Mouse (Mus musculus) CH12.LX (cell line): ENCODE results near the gene Dapk2. TPM values are rescaled to one million over a fixed set of nuclear protein-coding genes. Genes with fewer than 3 reads are reported as not detected.

Source experiments
- DNase-seq: peaks from one replicate; pipeline ENCODE4 v3.0.0-alpha.2; 2013; ENCODE audit errors: extremely low read depth
- H3K27ac ChIP-seq: 2 replicates; pipeline ENCODE4 v1.5.1; 2012; ENCODE audit warnings: low read depth, mild to moderate bottlenecking, control low read depth, moderate library complexity; ENCODE audit not compliant: insufficient read depth
- H3K27me3 ChIP-seq: replicated peaks from 2 replicates; pipeline ENCODE3; 2012; ENCODE audit warnings: inconsistent platforms
- H3K36me3 ChIP-seq, 2 experiments: replicated peaks in 1 of 2; 2 replicates each; pipeline versions ENCODE3 to v1.6.1; 2012; ENCODE audit warnings: inconsistent platforms in 1 of 2, low read length in 1 of 2, mild to moderate bottlenecking in 1 of 2, mixed read lengths in 1 of 2, moderate library complexity in 1 of 2; ENCODE audit not compliant: control insufficient read depth in 1 of 2, insufficient read depth in 1 of 2
- H3K4me1 ChIP-seq, 2 experiments: 2 replicates each; pipeline ENCODE4 v1.6.1; 2012; ENCODE audit warnings: inconsistent platforms in 1 of 2, moderate library complexity in 1 of 2; ENCODE audit not compliant: insufficient read depth in 2 of 2, control insufficient read depth in 1 of 2
- H3K4me2 ChIP-seq: 2 replicates; pipeline ENCODE4 v1.6.1; 2012; ENCODE audit warnings: low read depth, mild to moderate bottlenecking, control low read depth; ENCODE audit not compliant: poor library complexity, insufficient read depth, severe bottlenecking
- H3K4me3 ChIP-seq, 3 experiments: fragments of 150-350 bp in 1 of 3; sonication (generic) in 1 of 3; replicated peaks in 1 of 3; 2 replicates each; pipeline versions ENCODE3 to v1.5.1; 2011 to 2012; ENCODE audit warnings: low read depth in 2 of 3, low read length in 2 of 3, mild to moderate bottlenecking in 2 of 3, moderate library complexity in 2 of 3, control low read depth in 1 of 3, improper control_type of control experiment in 1 of 3, inconsistent platforms in 1 of 3, mixed read lengths in 1 of 3; ENCODE audit not compliant: poor library complexity in 1 of 3
- H3K79me2 ChIP-seq: replicated peaks from 2 replicates; pipeline ENCODE4 v1.6.1; 2012; ENCODE audit warnings: mild to moderate bottlenecking, moderate library complexity; ENCODE audit not compliant: control insufficient read depth, poor library complexity, insufficient read depth, severe bottlenecking; ENCODE audit errors: extremely low read depth
- H3K9ac ChIP-seq: 2 replicates; pipeline ENCODE4 v1.6.1; 2012; ENCODE audit warnings: low read depth, mild to moderate bottlenecking, control low read depth, moderate library complexity; ENCODE audit not compliant: insufficient read depth
- H3K9me3 ChIP-seq: replicated peaks from 2 replicates; pipeline ENCODE3; 2012; ENCODE audit warnings: low read length, inconsistent platforms, mixed read lengths
- BHLHE40 ChIP-seq: IDR thresholded peaks from 2 replicates; pipeline ENCODE4 v1.6.1; 2011; ENCODE audit warnings: mild to moderate bottlenecking, low read depth, low read length, improper control_type of control experiment
- CHD1 ChIP-seq: IDR thresholded peaks from 2 replicates; pipeline ENCODE4 v1.6.1; 2012; ENCODE audit warnings: low read depth, low read length, improper control_type of control experiment, inconsistent platforms
- CHD2 ChIP-seq: IDR thresholded peaks from 2 replicates; pipeline ENCODE4 v1.6.1; 2011; ENCODE audit warnings: low read length, improper control_type of control experiment
- CTCF ChIP-seq, 2 experiments: IDR thresholded peaks in 1 of 2; conservative IDR thresholded peaks in 1 of 2; 2 replicates each; pipeline ENCODE4 v1.5.1; 2011 to 2012; ENCODE audit warnings: low read depth in 2 of 2, low read length in 2 of 2, improper control_type of control experiment in 1 of 2, inconsistent platforms in 1 of 2, mild to moderate bottlenecking in 1 of 2, moderate library complexity in 1 of 2
- E2F4 ChIP-seq: IDR thresholded peaks from 2 replicates; pipeline ENCODE4 v1.6.1; 2011; ENCODE audit warnings: low read depth, low read length, improper control_type of control experiment; ENCODE audit not compliant: insufficient replicate concordance
- ELF1 ChIP-seq: IDR thresholded peaks from 2 replicates; pipeline ENCODE4 v1.6.1; 2014; ENCODE audit warnings: low read depth, mild to moderate bottlenecking, inconsistent platforms, low read length, improper control_type of control experiment
- EP300 ChIP-seq: IDR thresholded peaks from 2 replicates; pipeline ENCODE4 v1.6.1; 2011; ENCODE audit warnings: low read length, improper control_type of control experiment
- ETS1 ChIP-seq: conservative IDR thresholded peaks from 2 replicates; pipeline ENCODE4 v1.6.1; 2012; ENCODE audit warnings: low read depth, mild to moderate bottlenecking, inconsistent platforms, low read length, improper control_type of control experiment, moderate library complexity
- GABPA ChIP-seq: IDR thresholded peaks from 2 replicates; pipeline ENCODE4 v1.6.1; 2012; ENCODE audit warnings: low read depth, low read length, improper control_type of control experiment, inconsistent platforms; ENCODE audit not compliant: insufficient replicate concordance
- HCFC1 ChIP-seq: IDR thresholded peaks from 2 replicates; pipeline ENCODE4 v1.6.1; 2012; ENCODE audit warnings: low read depth, mild to moderate bottlenecking, inconsistent platforms, low read length, improper control_type of control experiment
- IRF4 ChIP-seq: IDR thresholded peaks from 2 replicates; pipeline ENCODE4 v1.6.1; 2014; ENCODE audit warnings: low read depth, mild to moderate bottlenecking, inconsistent platforms, low read length, improper control_type of control experiment
- JUN ChIP-seq: IDR thresholded peaks from 2 replicates; pipeline ENCODE4 v1.6.1; 2011; ENCODE audit warnings: low read depth, mild to moderate bottlenecking, low read length, improper control_type of control experiment, moderate library complexity; ENCODE audit not compliant: insufficient read depth
- JUND ChIP-seq: conservative IDR thresholded peaks from 2 replicates; pipeline ENCODE4 v1.6.1; 2011; ENCODE audit warnings: low read depth, low read length, improper control_type of control experiment
- KAT2A ChIP-seq: IDR thresholded peaks from 2 replicates; pipeline ENCODE4 v1.6.1; 2012; ENCODE audit warnings: low read length, improper control_type of control experiment, inconsistent platforms; ENCODE audit not compliant: insufficient replicate concordance
- MAFK ChIP-seq: IDR thresholded peaks from 2 replicates; pipeline ENCODE4 v1.6.1; 2011; ENCODE audit warnings: low read length, improper control_type of control experiment; ENCODE audit not compliant: insufficient replicate concordance
- MAX ChIP-seq: IDR thresholded peaks from 2 replicates; pipeline ENCODE4 v1.6.1; 2011; ENCODE audit warnings: low read length, improper control_type of control experiment
- MAZ ChIP-seq: IDR thresholded peaks from 2 replicates; pipeline ENCODE4 v1.6.1; 2012; ENCODE audit warnings: low read depth, mild to moderate bottlenecking, inconsistent platforms, low read length, improper control_type of control experiment, moderate library complexity
- MEF2A ChIP-seq: IDR thresholded peaks from 2 replicates; pipeline ENCODE4 v1.6.1; 2014; ENCODE audit warnings: low read depth, mild to moderate bottlenecking, inconsistent platforms, low read length, improper control_type of control experiment, borderline replicate concordance
- MYC ChIP-seq: IDR thresholded peaks from 2 replicates; pipeline ENCODE4 v1.6.1; 2011; ENCODE audit warnings: low read depth, mild to moderate bottlenecking, improper control_type of control experiment, low read length
- NELFE ChIP-seq: IDR thresholded peaks from 2 replicates; pipeline ENCODE4 v1.6.1; 2011; ENCODE audit warnings: low read depth, low read length, improper control_type of control experiment
- NRF1 ChIP-seq: IDR thresholded peaks from 2 replicates; pipeline ENCODE4 v1.6.1; 2014; ENCODE audit warnings: low read depth, mild to moderate bottlenecking, inconsistent platforms, low read length, improper control_type of control experiment, moderate library complexity
- PAX5 ChIP-seq: IDR thresholded peaks from 2 replicates; pipeline ENCODE4 v1.6.1; 2012; ENCODE audit warnings: low read length, inconsistent platforms, mixed read lengths
- POLR2AphosphoS2 ChIP-seq: IDR thresholded peaks from 2 replicates; pipeline ENCODE4 v1.6.1; 2011; ENCODE audit warnings: low read depth, low read length, improper control_type of control experiment
- RAD21 ChIP-seq: IDR thresholded peaks from 2 replicates; pipeline ENCODE4 v1.6.1; 2011; ENCODE audit warnings: low read depth, mild to moderate bottlenecking, low read length, improper control_type of control experiment, moderate library complexity
- RCOR1 ChIP-seq: conservative IDR thresholded peaks from 2 replicates; pipeline ENCODE4 v1.6.1; 2012; ENCODE audit warnings: low read depth, mild to moderate bottlenecking, inconsistent platforms, low read length, improper control_type of control experiment
- SIN3A ChIP-seq: IDR thresholded peaks from 2 replicates; pipeline ENCODE4 v1.6.1; 2012; ENCODE audit warnings: low read length, improper control_type of control experiment, inconsistent platforms
- SMC3 ChIP-seq: IDR thresholded peaks from 2 replicates; pipeline ENCODE4 v1.6.1; 2011; ENCODE audit warnings: low read depth, low read length, improper control_type of control experiment
- TBP ChIP-seq: conservative IDR thresholded peaks from 2 replicates; pipeline ENCODE4 v1.6.1; 2011; ENCODE audit warnings: low read depth, low read length, improper control_type of control experiment
- TCF12 ChIP-seq: IDR thresholded peaks from 2 replicates; pipeline ENCODE4 v1.6.1; 2014; ENCODE audit warnings: low read depth, mild to moderate bottlenecking, inconsistent platforms, low read length, improper control_type of control experiment
- UBTF ChIP-seq: IDR thresholded peaks from 2 replicates; pipeline ENCODE4 v1.6.1; 2012; ENCODE audit warnings: low read depth, mild to moderate bottlenecking, inconsistent platforms, low read length, improper control_type of control experiment, moderate library complexity
- USF1 ChIP-seq: IDR thresholded peaks from 2 replicates; pipeline ENCODE4 v1.6.1; 2014; ENCODE audit warnings: low read depth, mild to moderate bottlenecking, inconsistent platforms, low read length, improper control_type of control experiment
- USF2 ChIP-seq: conservative IDR thresholded peaks from 2 replicates; pipeline ENCODE4 v1.6.1; 2011; ENCODE audit warnings: low read depth, low read length, improper control_type of control experiment
- ZC3H11A ChIP-seq: IDR thresholded peaks from 2 replicates; pipeline ENCODE4 v1.6.1; 2012; ENCODE audit warnings: low read depth, mild to moderate bottlenecking, inconsistent platforms, low read length, improper control_type of control experiment
- ZKSCAN1 ChIP-seq: IDR thresholded peaks from 2 replicates; pipeline ENCODE4 v1.6.1; 2012; ENCODE audit warnings: low read depth, inconsistent platforms, low read length, improper control_type of control experiment, borderline replicate concordance
- ZMIZ1 ChIP-seq: IDR thresholded peaks from 2 replicates; pipeline ENCODE4 v1.6.1; 2012; ENCODE audit warnings: low read depth, mild to moderate bottlenecking, inconsistent platforms, low read length, improper control_type of control experiment
- ZNF384 ChIP-seq: IDR thresholded peaks from 2 replicates; pipeline ENCODE4 v1.6.1; 2012; ENCODE audit warnings: low read depth, low read length, improper control_type of control experiment, inconsistent platforms
- dilution Hi-C: fragments of 300-500 bp; cut with MboI; formaldehyde crosslinking; loops from 2 replicates; pipeline ENCODE4 v1.14.3; 2020; ENCODE audit warnings: low sequenced_read_pairs; ENCODE audit not compliant: extremely low pct_unique_long_range_greater_than_20kb, extremely low pct_ligation_motif_present
- in situ Hi-C: fragments of 300-500 bp; cut with MboI; formaldehyde crosslinking; loops from 3 replicates; pipeline ENCODE4 v1.14.3; 2019; ENCODE audit warnings: low sequenced_read_pairs, low pct_ligation_motif_present, low pct_unique_long_range_greater_than_20kb, mixed read lengths
- polyA plus RNA-seq: library from polyadenylated mRNA; unstranded; fragments of >175 nt; gene quantifications from 2 replicates; pipeline ENCODE4 v1.2.1, GENCODE M21; 2012; ENCODE audit warnings: low read depth; ENCODE audit not compliant: insufficient read length
- total RNA-seq, 2 experiments: library from RNA; depleted of rRNA; stranded (reverse); fragments of 300-350 nt in 1 of 2; fragments of >200 nt in 1 of 2; gene quantifications; 2 replicates each; pipeline ENCODE4 v1.2.3; 2012 to 2014

The Dapk2 gene
- total RNA-seq (2012; rRNA removed) (28.4 and 39.0 TPM in 2 replicates), total RNA-seq (2014; rRNA removed) (60.3 and 62.4 TPM in 2 replicates), polyA plus RNA-seq (25.2 and 26.7 TPM in 2 replicates)

- Histone ChIP-seq H3K27me3 (no peaks in the 10 kb centered on the region), H3K27ac (peak within 1 kb of the TSS; percentile 37), H3K4me1 (peaks cover 15 to 58% of the 10 kb centered on the region in 2 experiments), H3K9ac (peak within 1 kb of the TSS; percentile 68), H3K36me3 (peaks cover 0 to 20% of the 10 kb centered on the region in 2 experiments), H3K4me2 (peak within 1 kb of the TSS; percentile 35), H3K9me3 (peaks cover 5% of the 10 kb centered on the region), H3K79me2 (peaks cover 8% of the 10 kb centered on the region; the same call in 1 of the 2 replicates), H3K4me3 (peak within 1 kb of the TSS; percentile 57 to 93 (median 78))
- in situ Hi-C loops = loop anchor here (10.0 to 25.0 kb wide), 2 partner anchors 127 to 254 kb away; no protein-coding TSS in a partner anchor
- dilution Hi-C loops = no loop called here
- peak; percentile 72 for DNase-seq
- TF ChIP-seq JUN (no peak), RCOR1 (no peak), ZNF384 (no peak), ELF1 (no peak), ZKSCAN1 (no peak), MAZ (peak; percentile 61; the same call in 1 of the 2 replicates), NRF1 (peak; percentile 68), E2F4 (peak; percentile 57; the same call in 1 of the 2 replicates), ZC3H11A (no peak), BHLHE40 (peak; percentile 38), ZMIZ1 (0 out of 2 replicates have a peak, but pooled peaks have one; percentile 34), NELFE (0 out of 2 replicates have a peak, but pooled peaks have one; percentile 51), TBP (no peak), RAD21 (peak; percentile 63), GABPA (no peak), IRF4 (peak; percentile 22), USF2 (no peak), MAX (peak; percentile 76), SIN3A (peak; percentile 26; the same call in 1 of the 2 replicates), MEF2A (peak; percentile 63), CTCF (conservative IDR thresholded peaks at IDR 0.05 in 1 of 2, IDR thresholded peaks at IDR 0.05 in 1 of 2; ENCODE audit: low read depth in 2 of 2, low read length in 2 of 2) (peak in 1 of 2 experiments; percentile 84; a peak in 3 of 4 replicates), TCF12 (peak; percentile 44; the same call in 1 of the 2 replicates), CHD2 (0 out of 2 replicates have a peak, but pooled peaks have one; percentile 20), EP300 (0 out of 2 replicates have a peak, but pooled peaks have one; percentile 43), UBTF (peak; percentile 99), ETS1 (no peak), POLR2AphosphoS2 (no peak), MYC (peak; percentile 48; the same call in 1 of the 2 replicates), HCFC1 (peak; percentile 25; the same call in 1 of the 2 replicates), PAX5 (no peak), USF1 (no peak), KAT2A (no peak), SMC3 (peak; percentile 69), MAFK (no peak), CHD1 (no peak), JUND (no peak)
Observed at GRCm38 (mm10) chr9:66157958-66158830, at the start of gene Dapk2. Gene Dapk2, plus strand, starts transcription at chr9:66158223.
